Mouse (Mus musculus): ENCODE results near the gene Gm572. TPM values are rescaled to one million over a fixed set of nuclear protein-coding genes. Genes with fewer than 3 reads are reported as not detected.
A peak's percentile ranks its signal among the peaks of the same experiment; 100 is the strongest.

Gm572 gene
- polyA plus RNA-seq, 1 experiment from 2014 or later: 0.17 TPM

- H3K4me1 ChIP-seq: peaks cover 21% of the 10 kb centered on the region
- WGBS: 18% methylated on average over 14 of the region's 14 CpGs
- H3K4me2 ChIP-seq: peak overlapping the region; percentile 44
- H3K27me3 ChIP-seq (replicated peaks): peaks cover 16% of the 10 kb centered on the region
- ATAC-seq (ENCODE audit: extremely low read depth, insufficient number of reproducible peaks, low FRiP score, low TSS enrichment): peak; percentile 48; the same call in 1 of the 2 replicates
- peak overlapping the region; percentile 57 for H3K27ac ChIP-seq (replicated peaks)
- peak overlapping the region; percentile 63 for H3K9ac ChIP-seq
- H3K9me3 ChIP-seq: no peaks in the 10 kb centered on the region
- H3K4me3 ChIP-seq: no peak overlapping the region
- no peaks in the 10 kb centered on the region for H3K36me3 ChIP-seq
Measured at GRCm38 (mm10) chr4:148686491-148686941, 43.4 kb downstream of the Gm572 start.

- peaks cover 21% of the 10 kb centered on the region for H3K4me1 ChIP-seq
- no peaks in the 10 kb centered on the region for H3K9me3 ChIP-seq
- H3K4me2 ChIP-seq: no peak overlapping the region
- H3K36me3 ChIP-seq: no peaks in the 10 kb centered on the region
- 49% methylated on average over 2 of the region's 2 CpGs for WGBS
- no peak for ATAC-seq (ENCODE audit: extremely low read depth, insufficient number of reproducible peaks, low FRiP score, low TSS enrichment)
- H3K9ac ChIP-seq: no peak overlapping the region
- no peak overlapping the region for H3K27ac ChIP-seq (replicated peaks)
- H3K4me3 ChIP-seq: no peak overlapping the region
- peaks cover 16% of the 10 kb centered on the region for H3K27me3 ChIP-seq (replicated peaks)
Measured at GRCm38 (mm10) chr4:148688091-148688490, 45.0 kb downstream of the Gm572 start.

GRCm38 (mm10) chr4:148691185-148691584, 48.1 kb downstream of the Gm572 start:
- peaks cover 16% of the 10 kb centered on the region for H3K27me3 ChIP-seq (replicated peaks)
- no peak overlapping the region for H3K4me3 ChIP-seq
- H3K36me3 ChIP-seq: no peaks in the 10 kb centered on the region
- no peak overlapping the region for H3K27ac ChIP-seq (replicated peaks)
- H3K4me2 ChIP-seq: no peak overlapping the region
- no peak overlapping the region for H3K9ac ChIP-seq
- ATAC-seq (ENCODE audit: extremely low read depth, insufficient number of reproducible peaks, low FRiP score, low TSS enrichment): no peak
- H3K4me1 ChIP-seq: peaks cover 19% of the 10 kb centered on the region
- WGBS: 71% methylated on average over 4 of the region's 4 CpGs
- no peaks in the 10 kb centered on the region for H3K9me3 ChIP-seq

GRCm38 (mm10) chr4:148693417-148693959, 50.4 kb downstream of the Gm572 start:
- Histone ChIP-seq H3K4me3 (no peak overlapping the region), H3K27me3 (replicated peaks) (peaks cover 12% of the 10 kb centered on the region), H3K9ac (no peak overlapping the region), H3K9me3 (no peaks in the 10 kb centered on the region), H3K4me2 (no peak overlapping the region), H3K27ac (replicated peaks) (0 out of 2 replicates have a peak overlapping the region, but pooled peaks have one; percentile 15), H3K4me1 (peaks cover 9% of the 10 kb centered on the region), H3K36me3 (no peaks in the 10 kb centered on the region)
- WGBS: 38% methylated on average over 7 of the region's 7 CpGs
- no peak for ATAC-seq (ENCODE audit: extremely low read depth, insufficient number of reproducible peaks, low FRiP score, low TSS enrichment)

GRCm38 (mm10) chr4:148704756-148705155, 61.6 kb downstream of the Gm572 start:
- Histone ChIP-seq H3K4me3 (no peak overlapping the region), H3K9me3 (no peaks in the 10 kb centered on the region), H3K27me3 (replicated peaks) (peaks cover 69% of the 10 kb centered on the region), H3K36me3 (no peaks in the 10 kb centered on the region), H3K4me2 (no peak overlapping the region), H3K4me1 (peaks cover 5% of the 10 kb centered on the region; the same call in 1 of the 2 replicates), H3K9ac (no peak overlapping the region), H3K27ac (replicated peaks) (no peak overlapping the region)
- ATAC-seq (ENCODE audit: extremely low read depth, insufficient number of reproducible peaks, low FRiP score, low TSS enrichment): peak; percentile 33; the same call in 1 of the 2 replicates
- 41% methylated on average over 3 of the region's 3 CpGs for WGBS

GRCm38 (mm10) chr4:148708836-148709235, 65.7 kb downstream of the Gm572 start:
- Histone ChIP-seq H3K4me1 (peaks cover 16% of the 10 kb centered on the region), H3K9me3 (no peaks in the 10 kb centered on the region), H3K27ac (replicated peaks) (no peak overlapping the region), H3K4me2 (no peak overlapping the region), H3K9ac (no peak overlapping the region), H3K36me3 (no peaks in the 10 kb centered on the region), H3K4me3 (no peak overlapping the region), H3K27me3 (replicated peaks) (peaks cover 68% of the 10 kb centered on the region)
- 48% methylated on average over 11 of the region's 11 CpGs for WGBS
- no peak for ATAC-seq (ENCODE audit: extremely low read depth, insufficient number of reproducible peaks, low FRiP score, low TSS enrichment)

- H3K9ac ChIP-seq: no peak overlapping the region
- H3K4me3 ChIP-seq: no peak overlapping the region
- no peaks in the 10 kb centered on the region for H3K9me3 ChIP-seq
- no peak for ATAC-seq (ENCODE audit: extremely low read depth, insufficient number of reproducible peaks, low FRiP score, low TSS enrichment)
- no peaks in the 10 kb centered on the region for H3K36me3 ChIP-seq
- no peak overlapping the region for H3K4me2 ChIP-seq
- 79% methylated on average over 2 of the region's 2 CpGs for WGBS
- no peak overlapping the region for H3K27ac ChIP-seq (replicated peaks)
- peaks cover 70% of the 10 kb centered on the region for H3K27me3 ChIP-seq (replicated peaks)
- H3K4me1 ChIP-seq: peaks cover 16% of the 10 kb centered on the region
Measured at GRCm38 (mm10) chr4:148710446-148710845, 67.3 kb downstream of the Gm572 start.

GRCm38 (mm10) chr4:148711323-148711722, 68.2 kb downstream of the Gm572 start:
- no peak overlapping the region for H3K4me3 ChIP-seq
- ATAC-seq (ENCODE audit: extremely low read depth, insufficient number of reproducible peaks, low FRiP score, low TSS enrichment): no peak
- H3K4me2 ChIP-seq: peak overlapping the region; percentile 21
- no peak overlapping the region for H3K9ac ChIP-seq
- WGBS: 18% methylated on average over 10 of the region's 10 CpGs
- H3K4me1 ChIP-seq: peaks cover 16% of the 10 kb centered on the region
- H3K9me3 ChIP-seq: no peaks in the 10 kb centered on the region
- no peak overlapping the region for H3K27ac ChIP-seq (replicated peaks)
- H3K36me3 ChIP-seq: no peaks in the 10 kb centered on the region
- H3K27me3 ChIP-seq (replicated peaks): peaks cover 62% of the 10 kb centered on the region

- WGBS: 48% methylated on average over 10 of the region's 10 CpGs
- Histone ChIP-seq H3K36me3 (no peaks in the 10 kb centered on the region), H3K4me1 (peaks cover 16% of the 10 kb centered on the region), H3K9me3 (no peaks in the 10 kb centered on the region), H3K4me3 (no peak overlapping the region), H3K27ac (replicated peaks) (no peak overlapping the region), H3K4me2 (no peak overlapping the region), H3K9ac (no peak overlapping the region), H3K27me3 (replicated peaks) (peaks cover 49% of the 10 kb centered on the region)
- no peak for ATAC-seq (ENCODE audit: extremely low read depth, insufficient number of reproducible peaks, low FRiP score, low TSS enrichment)
Measured at GRCm38 (mm10) chr4:148712632-148713031, 69.5 kb downstream of the Gm572 start.

- Histone ChIP-seq H3K4me1 (peaks cover 14% of the 10 kb centered on the region), H3K4me2 (no peak overlapping the region), H3K36me3 (no peaks in the 10 kb centered on the region), H3K9ac (no peak overlapping the region), H3K9me3 (no peaks in the 10 kb centered on the region), H3K4me3 (no peak overlapping the region), H3K27ac (replicated peaks) (no peak overlapping the region), H3K27me3 (replicated peaks) (peaks cover 48% of the 10 kb centered on the region)
- WGBS: 64% methylated on average over 8 of the region's 8 CpGs
- no peak for ATAC-seq (ENCODE audit: extremely low read depth, insufficient number of reproducible peaks, low FRiP score, low TSS enrichment)
Measured at GRCm38 (mm10) chr4:148714064-148714463, 70.9 kb downstream of the Gm572 start.

- no peak overlapping the region for H3K4me2 ChIP-seq
- H3K4me1 ChIP-seq: peaks cover 14% of the 10 kb centered on the region
- peaks cover 53% of the 10 kb centered on the region for H3K27me3 ChIP-seq (replicated peaks)
- H3K27ac ChIP-seq (replicated peaks): no peak overlapping the region
- ATAC-seq (ENCODE audit: extremely low read depth, insufficient number of reproducible peaks, low FRiP score, low TSS enrichment): no peak
- no peaks in the 10 kb centered on the region for H3K36me3 ChIP-seq
- H3K9me3 ChIP-seq: no peaks in the 10 kb centered on the region
- no peak overlapping the region for H3K4me3 ChIP-seq
- H3K9ac ChIP-seq: no peak overlapping the region
- 83% methylated on average over 12 of the region's 12 CpGs for WGBS
Measured at GRCm38 (mm10) chr4:148714739-148715138, 71.6 kb downstream of the Gm572 start.

- H3K36me3 ChIP-seq: no peaks in the 10 kb centered on the region
- no peaks in the 10 kb centered on the region for H3K9me3 ChIP-seq
- 31% methylated on average over 3 of the region's 3 CpGs for WGBS
- peaks cover 16% of the 10 kb centered on the region for H3K4me1 ChIP-seq
- H3K27me3 ChIP-seq (replicated peaks): peaks cover 49% of the 10 kb centered on the region
- H3K4me3 ChIP-seq: no peak overlapping the region
- no peak for ATAC-seq (ENCODE audit: extremely low read depth, insufficient number of reproducible peaks, low FRiP score, low TSS enrichment)
- no peak overlapping the region for H3K9ac ChIP-seq
- no peak overlapping the region for H3K27ac ChIP-seq (replicated peaks)
- H3K4me2 ChIP-seq: no peak overlapping the region
Measured at GRCm38 (mm10) chr4:148715396-148715795, 72.3 kb downstream of the Gm572 start.

All from heart, embryonic 13.5 days (tissue).